Mouse (Mus musculus) liver, embryonic 15.5 days (tissue): Measurements from ENCODE around the gene Spon1. TPM values are rescaled to one million over a fixed set of nuclear protein-coding genes. Genes with fewer than 3 reads are reported as not detected.

Experiments
- ATAC-seq: fragments of 200-750 bp; cut with Nextera tagmentation; 2 replicates; pipeline ENCODE4 v1.8.0; 2017; ENCODE audit warnings: moderate number of reproducible peaks, mild to moderate bottlenecking, moderate library complexity; ENCODE audit not compliant: insufficient read depth
- H3K27ac ChIP-seq: fragments of 300-500 bp; sonication (generic); replicated peaks from 2 replicates; pipeline ENCODE4 v1.5.1; 2015; ENCODE audit warnings: mild to moderate bottlenecking, inconsistent platforms
- H3K27me3 ChIP-seq: fragments of 300-500 bp; sonication (generic); 2 replicates; pipeline ENCODE4 v1.6.1; 2015; ENCODE audit warnings: mild to moderate bottlenecking, inconsistent platforms
- H3K36me3 ChIP-seq: fragments of 300-500 bp; sonication (generic); replicated peaks from 2 replicates; pipeline ENCODE4 v1.6.1; 2015; ENCODE audit warnings: moderate library complexity, mild to moderate bottlenecking, inconsistent platforms
- H3K4me1 ChIP-seq: fragments of 300-500 bp; sonication (generic); replicated peaks from 2 replicates; pipeline ENCODE4 v1.6.1; 2015; ENCODE audit warnings: inconsistent platforms
- H3K4me2 ChIP-seq: fragments of 300-500 bp; sonication (generic); 2 replicates; pipeline ENCODE4 v1.6.1; 2015; ENCODE audit warnings: moderate library complexity, mild to moderate bottlenecking, inconsistent platforms
- H3K4me3 ChIP-seq: fragments of 300-500 bp; sonication (generic); replicated peaks from 2 replicates; pipeline ENCODE4 v1.5.1; 2015; ENCODE audit warnings: mild to moderate bottlenecking, inconsistent platforms
- H3K9ac ChIP-seq: fragments of 300-500 bp; sonication (generic); 2 replicates; pipeline ENCODE4 v1.6.1; 2015; ENCODE audit warnings: moderate library complexity, mild to moderate bottlenecking, inconsistent platforms
- H3K9me3 ChIP-seq: fragments of 300-500 bp; sonication (generic); replicated peaks from 2 replicates; pipeline ENCODE4 v1.6.1; 2016; ENCODE audit warnings: inconsistent platforms
- WGBS: fragments of 180-500 bp; shearing (Covaris S2); methylation state at CpG from one replicate; pipeline ENCODE4 v1.1.7; 2015; ENCODE audit warnings: mixed read lengths; ENCODE audit not compliant: insufficient replicate concordance; 5-methylcytosine and 5-hydroxymethylcytosine counted together
- polyA plus RNA-seq: library from polyadenylated mRNA; unstranded; fragments of >200 nt; fragmentation: Nextera tagmentation; extraction: Ambion mirVana; gene quantifications from 2 replicates; pipeline ENCODE4 v1.2.1, GENCODE M21; 2015

The Spon1 gene
- polyA plus RNA-seq, 1 experiment from 2014 or later, result 0.55 TPM

DNA sequence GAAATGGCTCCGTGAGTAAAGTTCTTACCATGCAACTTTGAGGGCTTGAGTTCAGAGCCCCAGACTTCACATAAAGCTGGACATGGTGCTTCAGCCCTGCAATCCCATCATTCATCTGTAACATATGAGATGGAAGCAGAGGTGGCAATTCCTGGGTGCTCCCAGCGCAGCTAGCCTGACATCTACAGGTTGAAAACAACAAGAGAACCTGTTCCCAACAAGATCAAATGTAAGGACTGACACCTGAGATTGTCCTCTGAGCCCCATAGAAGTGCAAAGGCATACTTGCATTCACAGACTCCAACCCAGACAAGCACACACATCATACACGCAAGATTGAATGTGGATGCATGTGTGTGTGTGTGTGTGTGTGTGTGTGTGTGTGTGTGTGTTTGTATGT is 114.2 kb downstream of the Spon1 start:
- no peak overlapping the region for H3K9ac ChIP-seq
- no peaks in the 10 kb centered on the region for H3K36me3 ChIP-seq
- H3K27ac ChIP-seq, result no peak overlapping the region
- WGBS, result 55% methylated on average over 3 of the region's 3 CpGs
- no peaks in the 10 kb centered on the region for H3K4me1 ChIP-seq
- ATAC-seq, result no peak
- H3K27me3 ChIP-seq, result no peaks in the 10 kb centered on the region
- H3K9me3 ChIP-seq, result no peaks in the 10 kb centered on the region
- H3K4me3 ChIP-seq, result no peak overlapping the region
- no peak overlapping the region for H3K4me2 ChIP-seq

DNA sequence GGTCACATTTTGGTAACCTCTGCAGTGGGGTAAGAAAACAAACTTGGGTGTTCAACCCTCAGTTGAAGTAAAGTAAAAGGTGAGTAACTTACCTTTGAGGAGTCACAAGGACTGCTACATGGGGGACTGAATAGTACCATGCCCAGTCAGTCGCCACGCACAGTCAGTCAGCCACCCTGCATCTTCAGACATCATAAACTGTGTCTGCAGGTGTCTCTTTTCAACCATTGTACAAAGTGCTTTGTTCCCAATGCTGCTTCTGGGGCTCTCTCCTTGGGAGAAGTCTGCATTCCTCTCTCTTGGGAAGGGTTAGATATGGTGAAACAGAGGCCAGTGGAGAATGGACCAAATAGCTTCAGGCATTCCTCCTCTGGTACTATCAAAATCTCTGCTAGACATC is 125.0 kb downstream of the Spon1 start:
- H3K4me3 ChIP-seq, result no peak overlapping the region
- no peak overlapping the region for H3K27ac ChIP-seq
- ATAC-seq, result no peak
- H3K4me1 ChIP-seq, result no peaks in the 10 kb centered on the region
- H3K9me3 ChIP-seq, result no peaks in the 10 kb centered on the region
- 72% methylated on average over 2 of the region's 2 CpGs for WGBS
- H3K27me3 ChIP-seq, result no peaks in the 10 kb centered on the region
- no peak overlapping the region for H3K9ac ChIP-seq
- no peaks in the 10 kb centered on the region for H3K36me3 ChIP-seq
- no peak overlapping the region for H3K4me2 ChIP-seq

DNA sequence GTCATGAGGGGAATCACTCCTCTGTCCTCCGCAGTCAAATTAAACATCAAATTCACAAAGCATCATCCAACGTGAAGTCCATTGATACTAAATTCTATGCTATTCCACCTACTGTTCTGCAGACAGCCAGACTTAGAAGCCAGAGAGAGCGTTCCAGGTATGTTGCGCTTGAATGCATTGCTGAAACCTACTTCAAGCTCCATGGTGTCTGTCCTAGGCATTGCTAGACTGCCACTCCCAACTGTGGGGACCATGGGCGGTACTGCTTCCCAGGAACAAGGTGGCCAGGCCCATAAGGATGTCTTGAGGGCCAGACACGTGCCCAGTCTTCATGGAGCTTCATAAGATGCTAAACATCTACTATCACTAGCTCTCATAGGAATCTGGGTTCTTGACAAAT is 125.7 kb downstream of the Spon1 start:
- no peaks in the 10 kb centered on the region for H3K36me3 ChIP-seq
- no peak overlapping the region for H3K4me2 ChIP-seq
- no peaks in the 10 kb centered on the region for H3K27me3 ChIP-seq
- no peaks in the 10 kb centered on the region for H3K9me3 ChIP-seq
- no peaks in the 10 kb centered on the region for H3K4me1 ChIP-seq
- ATAC-seq, result no peak
- no peak overlapping the region for H3K27ac ChIP-seq
- WGBS, result 59% methylated on average over 6 of the region's 6 CpGs
- H3K9ac ChIP-seq, result no peak overlapping the region
- H3K4me3 ChIP-seq, result no peak overlapping the region

DNA sequence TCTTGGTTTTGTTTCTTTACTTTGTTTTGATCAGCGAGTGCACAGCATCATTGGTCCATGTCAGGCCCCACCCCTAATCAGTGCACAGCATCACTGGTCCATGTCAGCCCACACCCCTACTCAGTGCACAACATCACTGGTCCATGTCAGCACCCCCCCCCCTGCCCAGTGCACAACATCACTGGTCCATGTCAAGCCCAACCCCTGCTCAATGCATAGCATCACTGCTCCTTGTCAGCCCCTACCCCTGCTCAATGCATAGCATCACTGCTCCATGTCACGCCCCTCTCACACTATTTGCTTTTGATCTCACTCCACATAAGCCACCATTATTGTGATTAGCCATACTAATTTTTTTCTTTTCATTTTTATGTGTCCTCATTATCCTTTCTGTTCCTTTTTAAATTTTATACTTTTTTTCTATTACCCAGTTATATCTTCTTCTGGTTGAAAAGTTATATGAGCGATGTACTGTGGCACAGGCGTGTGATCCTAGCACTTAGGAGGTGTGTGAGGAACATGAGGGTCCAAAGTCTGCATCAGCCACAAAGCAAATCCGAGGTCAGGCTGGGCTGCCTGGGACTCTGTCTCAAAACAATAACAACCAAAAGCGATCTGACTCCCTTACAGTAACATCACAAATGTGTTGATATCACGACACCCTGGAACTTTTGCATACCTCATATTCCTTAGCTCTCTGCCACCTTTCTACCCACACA is 128.3 kb downstream of the Spon1 start:
- 67% methylated on average over 7 of the region's 7 CpGs for WGBS
- no peaks in the 10 kb centered on the region for H3K9me3 ChIP-seq
- ATAC-seq, result no peak
- H3K36me3 ChIP-seq, result no peaks in the 10 kb centered on the region
- H3K4me3 ChIP-seq, result no peak overlapping the region
- no peak overlapping the region for H3K9ac ChIP-seq
- H3K27ac ChIP-seq, result no peak overlapping the region
- no peaks in the 10 kb centered on the region for H3K27me3 ChIP-seq
- H3K4me2 ChIP-seq, result no peak overlapping the region
- no peaks in the 10 kb centered on the region for H3K4me1 ChIP-seq

DNA sequence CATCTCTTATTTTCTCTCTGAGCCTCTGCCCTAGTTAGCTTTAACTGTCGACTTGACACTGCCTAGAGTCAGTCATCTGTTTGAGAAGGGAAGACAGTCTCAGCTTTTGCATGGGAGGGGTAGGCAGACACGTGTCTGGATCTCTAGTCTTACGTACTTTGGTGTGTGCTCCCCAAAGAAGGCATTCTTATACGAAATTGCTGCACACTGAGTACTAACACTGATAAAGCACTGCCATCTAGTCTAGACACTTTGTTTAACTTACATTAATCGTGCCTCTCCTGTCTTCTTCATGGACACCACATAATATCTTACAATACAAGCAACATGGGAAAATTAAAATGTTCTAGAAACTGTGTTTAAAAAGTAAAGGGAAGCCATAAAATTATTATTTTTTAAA is 129.5 kb downstream of the Spon1 start:
- Histone ChIP-seq H3K27me3 (no peaks in the 10 kb centered on the region), H3K4me1 (no peaks in the 10 kb centered on the region), H3K36me3 (no peaks in the 10 kb centered on the region), H3K9me3 (no peaks in the 10 kb centered on the region), H3K4me2 (no peak overlapping the region), H3K4me3 (no peak overlapping the region), H3K27ac (no peak overlapping the region), H3K9ac (no peak overlapping the region)
- ATAC-seq, result no peak
- 47% methylated on average over 5 of the region's 5 CpGs for WGBS

DNA sequence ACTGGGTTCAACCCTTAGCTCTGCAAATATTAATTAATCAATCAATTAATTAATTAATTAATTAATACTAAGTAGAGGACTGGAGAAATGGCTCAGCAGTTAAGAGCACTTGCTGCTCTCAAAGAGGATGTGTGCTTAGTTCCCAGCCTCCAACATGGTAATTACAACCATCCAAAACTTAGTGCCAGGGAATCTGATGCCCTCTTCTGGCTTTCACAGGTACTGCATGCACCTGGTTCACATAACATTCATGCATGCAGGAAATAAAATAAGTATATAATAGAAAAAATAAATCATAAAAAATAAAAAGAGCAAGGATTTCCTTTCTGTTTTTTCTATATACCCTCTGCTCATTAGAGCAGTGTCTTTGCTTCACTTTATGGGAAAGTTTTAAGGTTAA is 132.6 kb downstream of the Spon1 start:
- Histone ChIP-seq H3K36me3 (no peaks in the 10 kb centered on the region), H3K9ac (no peak overlapping the region), H3K4me3 (no peak overlapping the region), H3K27ac (no peak overlapping the region), H3K9me3 (no peaks in the 10 kb centered on the region), H3K4me2 (no peak overlapping the region), H3K27me3 (no peaks in the 10 kb centered on the region), H3K4me1 (no peaks in the 10 kb centered on the region)
- no peak for ATAC-seq

DNA sequence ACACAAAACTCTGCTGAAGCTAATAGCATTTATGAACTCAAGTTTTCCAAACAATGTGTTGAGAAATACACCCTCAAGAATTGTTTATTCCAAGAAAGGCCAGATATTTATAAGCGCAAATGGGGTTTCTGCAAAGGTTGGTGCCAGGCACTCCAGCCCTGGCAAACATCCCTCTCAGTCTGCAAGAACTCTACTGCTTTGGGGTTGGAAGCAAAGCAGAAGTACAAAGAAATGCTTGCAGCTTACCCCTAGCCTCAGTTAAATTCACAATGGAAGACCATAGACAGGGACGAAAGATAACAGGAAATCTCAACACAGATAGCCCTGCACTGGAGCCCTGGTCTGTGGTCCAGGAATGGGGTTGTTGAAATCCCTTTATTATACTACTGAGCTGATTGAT is 135.7 kb downstream of the Spon1 start:
- no peak overlapping the region for H3K9ac ChIP-seq
- H3K4me1 ChIP-seq, result no peaks in the 10 kb centered on the region
- no peaks in the 10 kb centered on the region for H3K27me3 ChIP-seq
- no peak overlapping the region for H3K4me3 ChIP-seq
- H3K27ac ChIP-seq, result no peak overlapping the region
- 65% methylated on average over 2 of the region's 2 CpGs for WGBS
- ATAC-seq, result no peak
- H3K9me3 ChIP-seq, result no peaks in the 10 kb centered on the region
- H3K4me2 ChIP-seq, result no peak overlapping the region
- no peaks in the 10 kb centered on the region for H3K36me3 ChIP-seq

DNA sequence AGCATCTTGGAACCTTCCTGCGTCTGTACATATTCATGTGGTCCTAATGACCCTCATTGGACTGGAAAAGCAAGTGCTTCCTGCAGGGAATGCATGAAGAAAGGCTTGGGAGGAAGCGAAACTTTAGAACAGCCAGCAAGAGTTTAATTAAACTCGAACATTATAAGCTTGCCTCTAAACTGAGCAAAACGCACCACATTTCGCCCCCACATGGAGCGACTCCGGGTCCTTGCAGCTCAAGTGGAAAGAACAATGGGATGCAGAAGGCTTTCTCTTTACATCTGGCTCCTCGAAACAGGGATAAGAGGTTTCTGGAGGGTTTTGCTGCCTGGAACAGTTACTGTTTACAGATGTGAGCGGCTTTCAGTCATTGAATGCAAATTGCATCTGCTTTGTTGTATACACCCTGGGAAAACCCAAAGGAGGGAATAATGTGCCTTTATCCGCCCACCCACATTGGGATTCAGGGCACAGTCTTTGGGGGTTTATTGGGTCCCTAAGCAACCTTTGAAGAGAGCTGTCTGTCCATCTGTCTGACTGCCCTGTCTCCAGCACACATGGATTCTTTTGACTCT is 136.2 kb downstream of the Spon1 start:
- H3K27ac ChIP-seq, result no peak overlapping the region
- H3K36me3 ChIP-seq, result no peaks in the 10 kb centered on the region
- no peak overlapping the region for H3K4me2 ChIP-seq
- no peaks in the 10 kb centered on the region for H3K4me1 ChIP-seq
- H3K9me3 ChIP-seq, result no peaks in the 10 kb centered on the region
- ATAC-seq, result no peak
- WGBS, result 53% methylated on average over 10 of the region's 10 CpGs
- H3K4me3 ChIP-seq, result no peak overlapping the region
- H3K9ac ChIP-seq, result no peak overlapping the region
- no peaks in the 10 kb centered on the region for H3K27me3 ChIP-seq

DNA sequence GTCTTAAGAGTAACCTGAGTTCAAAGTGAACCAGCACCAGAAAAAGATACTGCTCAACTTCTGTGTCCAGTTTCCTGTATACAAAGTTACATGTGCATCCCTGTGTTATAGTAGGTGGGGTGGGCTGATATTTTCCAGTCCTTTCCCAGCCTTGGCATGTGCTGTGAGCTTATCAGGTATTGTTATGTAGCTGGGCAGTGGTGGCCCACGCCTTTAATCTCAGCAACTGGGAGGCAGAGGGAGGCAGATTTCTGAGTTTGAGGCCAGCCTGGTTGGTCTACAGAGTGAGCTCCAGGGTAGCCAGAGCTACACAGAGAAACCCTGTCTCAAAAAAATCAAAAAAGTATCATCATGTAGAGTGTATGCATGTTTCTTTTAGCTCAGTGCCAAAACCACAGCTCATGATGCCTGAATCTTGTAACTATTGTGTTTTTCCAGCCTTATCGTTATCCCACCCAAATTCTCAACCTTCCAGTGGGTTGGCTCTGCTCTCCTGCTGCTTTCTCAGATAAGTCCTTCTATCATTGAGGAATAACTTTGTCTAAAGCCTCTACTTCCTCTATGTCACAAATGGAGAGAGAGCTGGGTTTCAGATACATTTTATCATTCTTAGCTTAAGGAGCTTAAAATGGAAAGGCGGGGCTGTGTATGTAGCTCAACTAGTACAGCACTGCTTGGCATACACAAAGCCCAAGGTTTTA is 137.5 kb downstream of the Spon1 start:
- H3K9ac ChIP-seq, result no peak overlapping the region
- no peaks in the 10 kb centered on the region for H3K27me3 ChIP-seq
- no peak overlapping the region for H3K27ac ChIP-seq
- no peak overlapping the region for H3K4me3 ChIP-seq
- WGBS, result 60% methylated on average over 3 of the region's 3 CpGs
- H3K9me3 ChIP-seq, result no peaks in the 10 kb centered on the region
- no peak for ATAC-seq
- H3K4me1 ChIP-seq, result no peaks in the 10 kb centered on the region
- H3K4me2 ChIP-seq, result no peak overlapping the region
- H3K36me3 ChIP-seq, result no peaks in the 10 kb centered on the region

DNA sequence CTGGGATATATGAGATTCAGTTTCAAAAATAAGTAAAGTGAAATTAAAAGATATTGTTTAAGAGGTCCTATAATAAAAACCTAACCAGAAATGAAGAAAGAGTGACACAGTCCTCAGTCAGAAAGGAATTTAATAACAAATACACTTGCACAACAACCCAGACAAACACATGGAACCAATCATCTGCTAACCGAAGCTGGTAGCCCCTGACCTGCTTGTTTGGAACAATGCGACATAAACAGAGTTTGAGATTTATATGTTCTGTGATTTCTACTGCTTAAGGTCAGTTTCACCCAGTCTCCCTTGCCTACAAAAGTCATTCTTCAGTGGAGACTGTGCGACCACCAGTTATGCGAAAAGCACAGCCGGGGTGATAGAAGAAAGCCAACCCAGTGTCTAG is 138.1 kb downstream of the Spon1 start:
- no peak overlapping the region for H3K9ac ChIP-seq
- H3K27me3 ChIP-seq, result no peaks in the 10 kb centered on the region
- no peak overlapping the region for H3K27ac ChIP-seq
- no peaks in the 10 kb centered on the region for H3K4me1 ChIP-seq
- no peak overlapping the region for H3K4me2 ChIP-seq
- ATAC-seq, result no peak
- 74% methylated on average over 5 of the region's 5 CpGs for WGBS
- no peaks in the 10 kb centered on the region for H3K36me3 ChIP-seq
- no peak overlapping the region for H3K4me3 ChIP-seq
- no peaks in the 10 kb centered on the region for H3K9me3 ChIP-seq

DNA sequence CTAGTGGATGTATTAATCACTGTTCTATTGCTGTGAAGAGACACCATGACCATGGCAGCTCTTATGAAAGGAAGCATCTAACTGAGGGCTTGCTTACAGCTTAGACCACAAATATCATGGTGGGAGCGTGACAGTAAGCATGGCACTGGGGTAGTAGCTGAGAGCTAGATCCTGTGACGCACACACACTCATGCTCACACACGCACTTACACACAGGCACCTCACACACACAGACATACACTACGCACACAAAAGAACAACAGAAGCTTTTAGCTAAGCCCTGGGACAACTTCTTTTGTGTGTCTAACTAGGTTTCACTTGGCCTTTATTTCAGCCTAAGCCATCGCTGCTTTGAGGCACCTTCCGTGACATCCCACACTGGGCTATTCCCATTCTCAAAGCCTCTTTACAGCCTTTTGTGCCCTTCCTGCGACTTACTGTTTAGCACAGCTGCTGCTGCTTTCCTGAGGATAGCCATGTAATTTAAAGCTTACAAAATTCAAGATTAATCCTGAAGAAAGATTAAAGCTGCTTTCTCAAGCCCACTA is 138.6 kb downstream of the Spon1 start:
- ATAC-seq, result no peak
- Histone ChIP-seq H3K9ac (no peak overlapping the region), H3K9me3 (no peaks in the 10 kb centered on the region), H3K36me3 (no peaks in the 10 kb centered on the region), H3K4me1 (no peaks in the 10 kb centered on the region), H3K4me3 (no peak overlapping the region), H3K27ac (no peak overlapping the region), H3K4me2 (no peak overlapping the region), H3K27me3 (no peaks in the 10 kb centered on the region)
- WGBS, result 75% methylated on average over 7 of the region's 7 CpGs
